Mouse (Mus musculus): ENCODE results near the gene Tceanc2. TPM values are rescaled to one million over a fixed set of nuclear protein-coding genes. Genes with fewer than 3 reads are reported as not detected.

Tceanc2 gene
- polyA plus RNA-seq, 1 experiment from 2014 or later = 20.1 TPM

GRCm38 (mm10) chr4:107207016-107207415, 28.1 kb upstream of the Tceanc2 start:
- H3K27me3 ChIP-seq = peaks cover 27% of the 10 kb centered on the region
- H3K27ac ChIP-seq = no peak overlapping the region
- WGBS = 91% methylated on average over 2 of the region's 2 CpGs
- no peak overlapping the region for H3K4me3 ChIP-seq
- no peak for ATAC-seq (replicated peaks; ENCODE audit: insufficient number of reproducible peaks, insufficient read depth, low FRiP score, low read depth)
- H3K4me2 ChIP-seq = no peak overlapping the region
- H3K4me1 ChIP-seq (replicated peaks) = peaks cover 4% of the 10 kb centered on the region
- no peak overlapping the region for H3K9ac ChIP-seq
- no peaks in the 10 kb centered on the region for H3K9me3 ChIP-seq (replicated peaks)
- peaks cover 25% of the 10 kb centered on the region for H3K36me3 ChIP-seq

GRCm38 (mm10) chr4:107203001-107203400, 24.1 kb upstream of the Tceanc2 start:
- peaks cover 7% of the 10 kb centered on the region; the same call in 1 of the 2 replicates for H3K27me3 ChIP-seq
- H3K36me3 ChIP-seq = peaks cover 62% of the 10 kb centered on the region
- no peak overlapping the region for H3K4me3 ChIP-seq
- WGBS = 84% methylated on average over 7 of the region's 7 CpGs
- H3K9ac ChIP-seq = no peak overlapping the region
- H3K4me1 ChIP-seq (replicated peaks) = no peaks in the 10 kb centered on the region
- no peak overlapping the region for H3K4me2 ChIP-seq
- H3K27ac ChIP-seq = no peak overlapping the region
- H3K9me3 ChIP-seq (replicated peaks) = no peaks in the 10 kb centered on the region
- ATAC-seq (replicated peaks; ENCODE audit: insufficient number of reproducible peaks, insufficient read depth, low FRiP score, low read depth) = no peak

DNA sequence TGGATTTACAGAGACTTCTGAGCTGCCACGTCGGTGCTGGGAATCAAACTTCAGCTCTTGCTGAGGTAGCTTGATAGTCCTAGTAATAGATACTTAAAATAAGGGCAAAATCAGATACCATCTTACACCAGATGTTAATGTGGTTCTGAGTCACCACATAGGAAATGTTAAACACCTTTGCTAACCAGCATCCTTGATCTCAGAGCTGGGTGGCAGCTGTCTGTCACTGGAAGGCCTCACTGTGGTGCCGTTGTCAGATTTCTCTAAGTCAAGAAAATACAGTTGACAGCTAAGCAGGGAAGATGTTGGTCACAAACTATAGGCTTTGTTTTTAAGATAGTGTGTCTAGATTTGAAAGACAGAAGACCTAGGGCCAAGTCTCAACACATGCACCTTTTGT, 22.9 kb upstream of the Tceanc2 start:
- Histone ChIP-seq H3K9me3 (replicated peaks) (no peaks in the 10 kb centered on the region), H3K9ac (no peak overlapping the region), H3K4me1 (replicated peaks) (no peaks in the 10 kb centered on the region), H3K27me3 (0 out of 2 replicates have a peak, but pooled peaks cover 2% of the 10 kb centered on the region), H3K4me3 (no peak overlapping the region), H3K4me2 (no peak overlapping the region), H3K36me3 (peaks cover 64% of the 10 kb centered on the region), H3K27ac (no peak overlapping the region)
- WGBS = 85% methylated on average over 3 of the region's 3 CpGs
- ATAC-seq (replicated peaks; ENCODE audit: insufficient number of reproducible peaks, insufficient read depth, low FRiP score, low read depth) = no peak

DNA sequence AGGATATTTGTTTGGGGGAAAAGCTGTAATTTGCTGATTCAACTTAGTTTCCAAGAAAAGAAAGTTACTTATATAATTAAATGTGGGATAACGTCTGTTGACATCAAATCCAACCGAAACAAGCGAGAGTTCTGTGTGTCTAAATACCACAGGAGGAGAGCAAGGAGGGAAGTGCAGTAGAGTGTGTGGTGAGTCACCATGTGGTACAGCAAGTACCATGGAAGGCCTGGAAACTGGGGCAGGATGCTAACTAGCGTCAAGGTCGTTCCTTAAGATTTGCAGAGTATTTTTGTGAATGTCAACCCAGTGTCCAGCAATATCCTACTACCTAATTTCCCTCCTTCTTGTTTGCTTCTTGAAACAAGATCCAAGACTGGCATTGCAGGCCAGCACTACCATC, 19.2 kb upstream of the Tceanc2 start:
- H3K9me3 ChIP-seq (replicated peaks) = no peaks in the 10 kb centered on the region
- H3K4me2 ChIP-seq = no peak overlapping the region
- no peak overlapping the region for H3K4me3 ChIP-seq
- H3K27ac ChIP-seq = no peak overlapping the region
- peaks cover 83% of the 10 kb centered on the region for H3K36me3 ChIP-seq
- no peak for ATAC-seq (replicated peaks; ENCODE audit: insufficient number of reproducible peaks, insufficient read depth, low FRiP score, low read depth)
- no peaks in the 10 kb centered on the region for H3K27me3 ChIP-seq
- H3K9ac ChIP-seq = no peak overlapping the region
- WGBS = 88% methylated on average over 5 of the region's 5 CpGs
- H3K4me1 ChIP-seq (replicated peaks) = no peaks in the 10 kb centered on the region

DNA sequence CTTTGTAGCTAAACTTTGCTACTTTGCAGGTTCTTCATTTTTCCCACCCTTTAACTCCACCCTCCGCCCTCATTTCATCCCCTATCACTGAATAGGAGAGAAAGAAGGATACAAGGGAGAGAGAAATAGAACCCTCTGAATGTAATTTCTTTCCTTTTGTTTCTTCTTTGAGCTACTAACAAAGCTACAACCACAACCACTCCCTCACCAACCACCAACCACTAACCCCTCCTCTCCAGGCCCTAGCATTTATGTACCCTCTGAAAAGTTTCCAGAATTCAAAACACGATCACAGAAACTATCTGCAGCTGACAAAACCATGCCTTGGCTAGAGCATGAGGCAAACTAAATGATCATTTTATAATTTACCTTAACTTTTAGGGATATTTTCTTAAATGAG, 17.5 kb upstream of the Tceanc2 start:
- no peak overlapping the region for H3K4me3 ChIP-seq
- no peaks in the 10 kb centered on the region for H3K4me1 ChIP-seq (replicated peaks)
- ATAC-seq (replicated peaks; ENCODE audit: insufficient number of reproducible peaks, insufficient read depth, low FRiP score, low read depth) = no peak
- H3K27ac ChIP-seq = no peak overlapping the region
- peaks cover 77% of the 10 kb centered on the region for H3K36me3 ChIP-seq
- WGBS = 85% methylated on average over 2 of the region's 2 CpGs
- no peaks in the 10 kb centered on the region for H3K27me3 ChIP-seq
- no peak overlapping the region for H3K9ac ChIP-seq
- no peaks in the 10 kb centered on the region for H3K9me3 ChIP-seq (replicated peaks)
- H3K4me2 ChIP-seq = no peak overlapping the region

DNA sequence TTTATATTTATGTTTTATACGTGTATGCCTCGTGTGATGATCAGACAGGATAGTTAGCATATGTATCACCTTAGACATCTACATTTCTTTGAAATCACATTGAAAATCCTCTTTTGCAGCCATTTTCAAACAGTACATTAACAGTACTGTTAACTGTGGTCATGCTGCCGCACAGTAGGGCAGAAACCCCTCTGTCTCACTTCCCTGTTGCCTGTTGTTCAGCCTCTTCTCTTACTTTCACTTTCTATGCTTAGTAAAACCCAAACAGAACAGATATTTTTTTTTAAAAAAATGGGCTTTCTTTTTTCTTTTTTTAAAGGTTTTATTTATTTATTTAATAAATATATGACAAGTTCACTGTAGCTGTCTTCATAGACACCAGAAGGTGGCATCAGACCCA, 14.9 kb upstream of the Tceanc2 start:
- Histone ChIP-seq H3K9me3 (replicated peaks) (no peaks in the 10 kb centered on the region), H3K4me3 (no peak overlapping the region), H3K4me2 (no peak overlapping the region), H3K9ac (no peak overlapping the region), H3K27ac (no peak overlapping the region), H3K4me1 (replicated peaks) (no peaks in the 10 kb centered on the region), H3K36me3 (peaks cover 74% of the 10 kb centered on the region), H3K27me3 (no peaks in the 10 kb centered on the region)
- 91% methylated on average over 3 of the region's 3 CpGs for whole genome bisulfite sequencing
- ATAC-seq (replicated peaks; ENCODE audit: insufficient number of reproducible peaks, insufficient read depth, low FRiP score, low read depth) = no peak

DNA sequence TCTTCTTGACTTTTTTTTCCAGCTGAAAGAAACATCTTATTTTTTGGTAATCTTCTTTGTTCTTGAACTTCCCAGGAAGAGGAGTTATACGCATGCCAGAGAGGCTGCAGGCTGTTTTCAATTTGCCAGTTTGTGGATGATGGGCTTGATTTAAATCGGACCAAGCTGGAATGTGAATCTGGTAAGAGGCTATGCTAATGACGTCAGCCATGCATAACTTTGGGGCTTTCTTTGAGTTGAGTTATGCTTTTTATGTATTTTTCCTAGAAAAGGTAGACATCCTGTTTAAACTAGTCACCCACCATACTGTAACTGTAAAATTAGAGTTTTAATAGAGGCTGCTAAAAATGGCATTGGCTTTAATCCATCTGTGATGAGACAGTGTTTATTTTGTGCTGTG, 6.8 kb upstream of the Tceanc2 start:
- no peak overlapping the region for H3K4me2 ChIP-seq
- no peak overlapping the region for H3K27ac ChIP-seq
- H3K4me3 ChIP-seq = no peak overlapping the region
- WGBS = 66% methylated on average over 3 of the region's 3 CpGs
- no peaks in the 10 kb centered on the region for H3K9me3 ChIP-seq (replicated peaks)
- no peak for ATAC-seq (replicated peaks; ENCODE audit: insufficient number of reproducible peaks, insufficient read depth, low FRiP score, low read depth)
- H3K9ac ChIP-seq = no peak overlapping the region
- H3K27me3 ChIP-seq = no peaks in the 10 kb centered on the region
- H3K4me1 ChIP-seq (replicated peaks) = peaks cover 25% of the 10 kb centered on the region
- peaks cover 43% of the 10 kb centered on the region for H3K36me3 ChIP-seq

- no peak overlapping the region for H3K9ac ChIP-seq
- no peak for ATAC-seq (replicated peaks; ENCODE audit: insufficient number of reproducible peaks, insufficient read depth, low FRiP score, low read depth)
- no peak overlapping the region for H3K4me3 ChIP-seq
- H3K4me2 ChIP-seq = no peak overlapping the region
- WGBS = 86% methylated on average over 4 of the region's 4 CpGs
- H3K27me3 ChIP-seq = no peaks in the 10 kb centered on the region
- H3K4me1 ChIP-seq (replicated peaks) = peaks cover 36% of the 10 kb centered on the region
- peaks cover 21% of the 10 kb centered on the region for H3K36me3 ChIP-seq
- H3K9me3 ChIP-seq (replicated peaks) = no peaks in the 10 kb centered on the region
- H3K27ac ChIP-seq = no peak overlapping the region
Measured at GRCm38 (mm10) chr4:107183203-107183602, 4.3 kb upstream of the Tceanc2 start.

DNA sequence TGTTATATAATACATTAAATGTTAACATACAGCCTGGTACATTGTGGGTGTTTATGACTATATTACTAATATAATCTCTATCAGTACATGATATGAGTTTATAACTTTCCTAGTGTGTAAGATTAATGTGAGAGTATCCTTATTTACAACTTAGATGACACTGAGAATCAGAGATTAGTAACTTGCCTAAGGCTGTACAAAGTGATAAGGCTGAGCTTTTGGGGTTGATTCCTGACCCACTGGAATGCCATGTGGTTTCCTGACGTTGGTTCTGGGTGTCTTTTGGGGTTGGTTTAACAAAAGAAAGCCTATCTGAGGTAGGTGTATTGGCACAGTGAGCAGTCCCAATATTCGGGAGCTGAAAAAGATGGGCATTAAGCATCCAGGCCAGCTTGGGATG, 3.9 kb upstream of the Tceanc2 start:
- no peak for ATAC-seq (replicated peaks; ENCODE audit: insufficient number of reproducible peaks, insufficient read depth, low FRiP score, low read depth)
- Histone ChIP-seq H3K9me3 (replicated peaks) (no peaks in the 10 kb centered on the region), H3K27me3 (no peaks in the 10 kb centered on the region), H3K4me2 (no peak overlapping the region), H3K4me1 (replicated peaks) (peaks cover 36% of the 10 kb centered on the region), H3K9ac (no peak overlapping the region), H3K27ac (no peak overlapping the region), H3K36me3 (peaks cover 17% of the 10 kb centered on the region), H3K4me3 (no peak overlapping the region)
- WGBS = 59% methylated on average over 2 of the region's 2 CpGs

DNA sequence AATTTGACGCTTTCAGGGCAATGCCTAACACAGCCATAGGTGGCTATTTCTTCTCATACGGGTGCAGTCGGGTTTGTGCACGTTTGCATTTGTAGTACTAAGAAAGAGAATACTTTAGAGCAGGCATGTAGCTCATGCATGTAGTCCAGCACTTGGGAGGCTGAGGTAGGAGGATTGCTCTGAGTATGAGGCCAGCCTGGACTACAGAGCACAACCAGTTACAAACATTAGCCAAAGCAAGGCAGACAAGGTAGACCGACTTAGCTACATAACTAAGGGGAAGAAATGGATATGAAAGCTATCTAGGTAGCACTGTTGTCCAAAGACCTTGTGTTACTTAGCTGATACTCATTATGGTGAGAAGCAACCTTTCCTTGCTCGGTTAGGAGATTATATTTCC, 3.0 kb upstream of the Tceanc2 start:
- WGBS = 83% methylated on average over 6 of the region's 6 CpGs
- ATAC-seq (replicated peaks; ENCODE audit: insufficient number of reproducible peaks, insufficient read depth, low FRiP score, low read depth) = no peak
- H3K27ac ChIP-seq = no peak overlapping the region
- H3K9ac ChIP-seq = no peak overlapping the region
- H3K27me3 ChIP-seq = no peaks in the 10 kb centered on the region
- peaks cover 43% of the 10 kb centered on the region for H3K4me1 ChIP-seq (replicated peaks)
- H3K4me2 ChIP-seq = no peak overlapping the region
- H3K9me3 ChIP-seq (replicated peaks) = no peaks in the 10 kb centered on the region
- peaks cover 8% of the 10 kb centered on the region for H3K36me3 ChIP-seq
- no peak overlapping the region for H3K4me3 ChIP-seq

DNA sequence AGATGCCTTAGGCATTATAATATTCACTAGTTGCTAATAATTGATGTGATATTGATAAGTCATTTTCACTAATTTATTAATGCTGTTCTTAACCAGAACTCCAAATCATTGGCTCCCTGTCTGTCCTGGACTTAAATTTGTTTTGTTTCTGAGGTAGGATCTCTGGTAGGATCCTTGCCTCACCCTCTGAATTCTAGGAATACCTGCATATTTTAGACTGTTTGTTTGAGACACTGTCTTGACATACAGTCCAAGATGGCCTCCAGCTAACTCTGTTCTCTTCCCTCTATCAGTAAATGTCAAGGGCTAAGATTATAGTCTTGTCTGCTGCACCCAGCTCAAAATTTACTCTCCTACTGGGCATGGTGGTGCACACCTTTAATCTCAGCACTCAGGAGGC, 1.8 kb upstream of the Tceanc2 start:
- H3K9ac ChIP-seq = no peak overlapping the region
- H3K4me1 ChIP-seq (replicated peaks) = peaks cover 37% of the 10 kb centered on the region
- no peaks in the 10 kb centered on the region for H3K27me3 ChIP-seq
- no peaks in the 10 kb centered on the region for H3K9me3 ChIP-seq (replicated peaks)
- no peaks in the 10 kb centered on the region; the same call in 1 of the 2 replicates for H3K36me3 ChIP-seq
- no peak overlapping the region for H3K27ac ChIP-seq
- H3K4me2 ChIP-seq = 0 out of 2 replicates have a peak overlapping the region, but pooled peaks have one; percentile 75
- no peak for ATAC-seq (replicated peaks; ENCODE audit: insufficient number of reproducible peaks, insufficient read depth, low FRiP score, low read depth)
- H3K4me3 ChIP-seq = no peak overlapping the region

DNA sequence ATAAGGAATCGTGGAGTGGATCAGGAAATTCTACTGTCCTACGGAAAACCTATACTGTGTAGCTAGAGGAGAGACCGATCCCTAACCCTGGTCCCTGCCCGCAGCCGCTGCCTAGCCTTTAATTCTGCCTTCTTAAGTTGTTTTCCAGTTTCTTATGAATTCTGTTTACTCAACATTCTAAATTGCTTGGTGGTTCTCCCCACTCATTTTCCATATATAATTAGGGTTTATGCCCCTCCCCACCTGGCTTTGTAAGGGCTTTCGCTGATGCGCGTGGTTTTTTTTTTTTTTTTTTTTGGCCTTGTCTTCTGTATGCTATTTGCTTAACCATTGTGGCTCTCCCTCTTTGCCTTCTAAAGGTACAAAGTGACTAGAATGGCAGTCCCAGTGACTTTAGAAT, 645 bp upstream of the Tceanc2 start:
- H3K4me1 ChIP-seq (replicated peaks) = peaks cover 31% of the 10 kb centered on the region
- no peaks in the 10 kb centered on the region for H3K27me3 ChIP-seq
- H3K4me3 ChIP-seq = peak overlapping the region; percentile 90
- no peak for ATAC-seq (replicated peaks; ENCODE audit: insufficient number of reproducible peaks, insufficient read depth, low FRiP score, low read depth)
- H3K9me3 ChIP-seq (replicated peaks) = no peaks in the 10 kb centered on the region
- WGBS = 4% methylated on average over 8 of the region's 8 CpGs
- H3K4me2 ChIP-seq = peak overlapping the region; percentile 75
- H3K27ac ChIP-seq = peak overlapping the region; percentile 97
- peaks cover 7% of the 10 kb centered on the region; the same call in 1 of the 2 replicates for H3K36me3 ChIP-seq
- H3K9ac ChIP-seq = peak overlapping the region; percentile 69
